Mouse (Mus musculus) heart, adult 2 months (tissue): ENCODE measurements at regions not wholly inside any gene's neighbourhood (a gene's known extent, or its start where the extent isn't known, plus 50 kb on each side); places are given as distances from the start of the nearest gene placed in this dataset.

Source experiments
- EP300 ChIP-seq: fragments of 200-500 bp; IDR thresholded peaks from 2 replicates; pipeline ENCODE4 v1.6.1; 2011; ENCODE audit warnings: low read depth, low read length, control low read depth; ENCODE audit not compliant: insufficient read depth
- POLR2A ChIP-seq: fragments of 200-500 bp; IDR thresholded peaks from 2 replicates; pipeline ENCODE4 v1.6.1; 2011; ENCODE audit warnings: mild to moderate bottlenecking, low read depth, low read length, control low read depth; ENCODE audit not compliant: insufficient read depth

- TF ChIP-seq POLR2A (no peak), EP300 (no peak)
These were observed 227.1 kb downstream of the Mef2c start for GRCm38 (mm10) chr13:83730713-83731480.
